Mouse (Mus musculus): ENCODE measurements around the gene Arhgap20.

The Arhgap20 gene

GRCm38 (mm10) chr9:51764921-51765416, at the start of gene Arhgap20:
Gene Arhgap20 (plus strand): TSS chr9:51765337.
- DNase-seq (ENCODE audit: low spot score in 2 of 2), result peak; percentile 83 to 90

DNA sequence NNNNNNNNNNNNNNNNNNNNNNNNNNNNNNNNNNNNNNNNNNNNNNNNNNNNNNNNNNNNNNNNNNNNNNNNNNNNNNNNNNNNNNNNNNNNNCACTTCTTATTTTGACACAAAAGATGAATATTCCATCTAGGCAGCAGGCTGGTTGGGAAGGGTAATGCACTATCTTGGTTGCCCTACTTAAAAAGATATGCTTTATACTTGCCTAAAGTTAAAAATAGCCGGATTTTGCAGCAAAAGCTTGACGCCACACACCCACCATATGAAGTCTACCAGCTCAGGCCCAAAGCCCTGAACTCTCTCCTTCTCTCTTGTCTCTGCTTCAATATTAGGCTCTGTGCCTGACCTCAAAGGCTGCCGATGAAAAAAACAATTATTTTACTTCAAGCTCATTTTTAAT, 46.3 kb upstream of the Arhgap20 start:
- DNase-seq (ENCODE audit: low spot score in 2 of 2), result no peak

DNA sequence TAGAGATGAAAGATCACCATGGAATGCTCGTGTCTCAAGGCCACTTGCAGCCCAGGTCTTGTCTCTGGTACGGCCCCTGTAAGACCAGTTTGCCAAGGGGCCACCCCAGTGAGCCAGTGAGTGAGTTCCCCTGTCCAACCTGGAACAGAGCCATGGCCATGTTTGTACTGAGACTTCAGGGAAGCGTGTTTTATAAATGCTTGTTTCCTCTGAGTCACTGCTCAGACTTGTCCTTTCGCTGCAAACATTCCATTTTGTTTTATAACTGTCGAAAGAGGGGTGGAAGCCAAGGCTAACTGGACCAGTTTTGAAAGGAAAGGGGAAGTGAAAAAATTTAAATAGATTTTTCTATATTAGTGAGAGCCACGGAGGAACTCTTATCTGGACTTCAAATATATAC, 37.2 kb upstream of the Arhgap20 start:
- DNase-seq (ENCODE audit: low spot score in 2 of 2), result no peak

- DNase-seq (ENCODE audit: low spot score in 2 of 2), result no peak
Observed at GRCm38 (mm10) chr9:51735180-51736034, 29.7 kb upstream of the Arhgap20 start.

DNA sequence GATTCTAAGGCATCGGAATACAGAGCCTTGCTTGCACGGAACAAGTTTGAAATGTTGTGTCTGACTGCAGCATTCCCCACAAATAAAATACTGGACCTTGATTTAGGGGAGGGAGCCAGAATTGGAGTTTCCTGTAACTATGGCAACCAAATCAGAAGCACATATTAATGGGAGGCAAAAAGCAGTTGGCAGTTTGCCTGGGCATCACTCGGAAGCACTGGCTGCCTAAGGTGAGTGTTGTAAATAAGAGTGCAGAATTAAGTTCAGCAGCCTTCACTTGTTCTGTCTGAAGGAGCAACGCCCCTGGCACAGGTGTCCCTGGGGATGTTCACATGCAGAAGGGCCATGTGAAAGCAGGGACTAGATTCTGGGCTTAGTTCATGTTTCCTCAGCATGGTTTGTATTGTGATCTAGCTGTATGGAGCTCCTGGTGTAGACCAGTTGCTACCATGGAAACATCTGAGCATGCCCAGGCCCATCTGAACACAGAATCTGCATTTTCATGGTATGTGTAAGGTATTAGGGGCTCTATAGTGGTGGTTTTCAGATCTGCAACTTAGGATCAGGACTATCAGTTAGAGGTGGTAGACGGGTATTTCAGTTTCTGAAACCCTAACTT, 28.3 kb upstream of the Arhgap20 start:
- no peak for DNase-seq (ENCODE audit: low spot score in 2 of 2)

GRCm38 (mm10) chr9:51738349-51738748, 26.8 kb upstream of the Arhgap20 start:
- no peak for DNase-seq (ENCODE audit: low spot score in 2 of 2)

DNA sequence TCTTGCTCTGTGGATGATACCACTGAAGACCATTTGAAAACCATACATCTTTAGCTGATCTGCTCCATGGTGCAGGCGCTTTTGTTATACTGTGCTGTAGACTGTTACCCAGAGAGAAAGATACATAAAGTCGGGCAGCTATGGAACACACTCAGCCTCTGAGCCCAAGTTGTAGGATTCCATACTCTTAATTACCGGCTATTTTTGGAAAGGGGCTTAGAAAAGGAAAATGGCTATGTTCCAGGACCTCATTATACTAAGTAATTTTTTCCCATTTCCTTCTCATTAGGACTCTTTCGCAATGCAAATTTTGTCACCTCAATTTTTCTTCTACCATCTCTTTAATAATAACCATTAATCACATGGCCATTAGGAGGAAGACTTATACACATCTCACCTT, 25.3 kb upstream of the Arhgap20 start:
- DNase-seq (ENCODE audit: low spot score in 2 of 2), result no peak

DNA sequence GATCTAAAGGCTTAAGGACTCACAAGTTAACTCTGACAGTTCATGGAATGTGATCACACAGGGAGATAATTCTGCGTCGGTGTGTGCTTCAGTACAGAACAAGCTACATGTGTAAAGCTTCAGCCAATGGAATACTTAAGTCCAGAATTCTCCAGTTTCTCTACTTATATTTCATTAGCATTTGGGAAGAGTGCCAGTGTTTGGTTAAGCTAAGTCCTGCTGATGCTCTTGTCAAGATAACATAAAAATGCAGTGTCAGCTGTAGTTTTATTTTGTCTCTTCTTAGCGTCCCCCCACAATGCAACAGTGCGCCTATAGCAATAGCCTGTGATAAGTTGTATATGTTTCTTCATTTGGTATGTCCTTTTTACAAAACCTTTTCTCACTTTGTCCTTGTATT, 15.0 kb upstream of the Arhgap20 start:
- DNase-seq (ENCODE audit: low spot score in 2 of 2), result no peak

- DNase-seq (ENCODE audit: low spot score in 2 of 2), result no peak
Observed at GRCm38 (mm10) chr9:51761003-51761402, 4.1 kb upstream of the Arhgap20 start.

- DNase-seq (ENCODE audit: low spot score in 2 of 2), result peak in 1 of 2 experiments; percentile 21
Observed at GRCm38 (mm10) chr9:51764041-51764875, 879 bp upstream of the Arhgap20 start.

- peak; percentile 44 to 68 for DNase-seq (ENCODE audit: low spot score in 2 of 2)
Observed at GRCm38 (mm10) chr9:51765417-51766174, 459 bp downstream of the Arhgap20 start.

GRCm38 (mm10) chr9:51766175-51767062, 1.3 kb downstream of the Arhgap20 start:
- peak; percentile 24 to 27 for DNase-seq (ENCODE audit: low spot score in 2 of 2)

DNA sequence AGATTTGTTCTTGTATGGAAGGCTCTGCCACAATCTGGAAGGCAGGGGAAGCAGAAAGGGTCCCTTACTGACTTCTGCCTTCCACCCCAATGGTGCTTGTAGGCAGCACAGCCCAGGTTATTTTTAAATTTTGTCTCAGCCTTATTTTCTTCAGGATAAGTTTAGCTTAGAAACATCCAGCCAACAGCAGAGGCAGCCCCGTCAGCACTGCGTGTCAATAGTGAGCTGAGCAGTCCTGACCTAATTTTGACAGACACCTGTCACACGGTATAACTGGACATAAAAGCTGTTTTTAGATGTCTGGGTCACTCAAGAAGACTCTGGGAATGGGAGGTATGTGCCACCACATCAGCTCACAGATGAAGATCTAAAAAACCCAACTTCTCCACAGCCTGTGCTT, 9.1 kb downstream of the Arhgap20 start:
- DNase-seq (ENCODE audit: low spot score in 2 of 2), result no peak

DNA sequence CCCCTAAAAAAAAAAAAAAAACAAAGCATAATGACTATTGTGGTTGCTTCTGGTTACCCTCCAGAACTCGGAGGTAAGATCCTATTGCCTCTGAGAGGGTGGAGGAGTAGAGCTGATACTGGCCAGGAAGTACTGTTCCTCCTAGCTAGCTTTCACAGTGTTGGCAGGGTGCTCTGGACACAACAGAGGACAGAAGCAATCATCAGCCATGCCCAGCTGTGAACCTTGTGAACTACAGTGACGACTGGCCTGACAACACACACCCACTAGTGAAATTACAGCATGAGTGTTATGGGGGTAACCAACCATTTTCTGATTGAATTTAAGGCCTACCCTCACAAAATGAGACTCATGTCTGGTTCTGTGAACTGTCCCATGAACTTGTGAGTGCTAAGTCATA, 11.3 kb downstream of the Arhgap20 start:
- DNase-seq (ENCODE audit: low spot score in 2 of 2), result no peak

DNA sequence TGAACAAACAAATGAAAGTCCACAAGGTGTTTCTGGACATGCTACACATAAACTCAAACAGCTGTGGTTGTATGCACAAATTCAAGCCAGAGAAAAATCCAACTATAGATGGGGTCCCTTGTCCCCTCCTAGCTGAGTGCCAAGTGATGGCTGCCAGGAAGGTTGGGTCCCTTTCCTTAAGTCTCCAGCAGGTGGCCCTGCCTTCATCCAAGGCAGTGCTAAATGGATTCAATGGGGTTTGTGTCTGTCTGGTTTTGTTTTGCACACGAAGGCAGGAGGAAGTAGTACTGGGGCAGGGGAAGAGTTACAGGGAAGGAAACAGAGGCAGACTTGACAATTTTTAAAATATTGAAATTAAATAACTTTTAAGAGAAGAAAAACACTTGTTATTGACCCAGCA, 12.0 kb downstream of the Arhgap20 start:
- no peak for DNase-seq (ENCODE audit: low spot score in 2 of 2)

GRCm38 (mm10) chr9:51779232-51779631, 14.1 kb downstream of the Arhgap20 start:
- no peak for DNase-seq (ENCODE audit: low spot score in 2 of 2)

- no peak for DNase-seq (ENCODE audit: low spot score in 2 of 2)
Observed at GRCm38 (mm10) chr9:51781092-51781491, 16.0 kb downstream of the Arhgap20 start.

DNA sequence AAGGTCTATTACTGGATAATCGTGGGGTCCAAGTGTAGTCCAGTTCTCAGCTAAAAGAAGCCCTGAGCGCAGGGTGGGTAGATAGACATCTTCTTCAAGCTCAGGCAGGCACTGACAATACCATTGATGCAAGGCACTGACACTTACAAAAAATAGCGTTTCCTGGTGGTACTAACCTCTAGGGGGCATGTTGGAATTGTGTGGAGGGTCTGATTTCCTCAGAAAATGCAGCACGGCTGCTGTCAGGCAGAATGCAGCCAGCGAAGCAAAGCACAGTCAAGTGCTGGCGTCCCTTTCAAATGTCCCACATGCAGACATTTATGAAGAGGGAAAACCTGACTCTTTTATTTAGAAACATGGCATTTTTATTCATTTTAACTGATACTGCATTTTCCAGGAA, 22.2 kb downstream of the Arhgap20 start:
- DNase-seq (ENCODE audit: low spot score in 2 of 2), result no peak

DNA sequence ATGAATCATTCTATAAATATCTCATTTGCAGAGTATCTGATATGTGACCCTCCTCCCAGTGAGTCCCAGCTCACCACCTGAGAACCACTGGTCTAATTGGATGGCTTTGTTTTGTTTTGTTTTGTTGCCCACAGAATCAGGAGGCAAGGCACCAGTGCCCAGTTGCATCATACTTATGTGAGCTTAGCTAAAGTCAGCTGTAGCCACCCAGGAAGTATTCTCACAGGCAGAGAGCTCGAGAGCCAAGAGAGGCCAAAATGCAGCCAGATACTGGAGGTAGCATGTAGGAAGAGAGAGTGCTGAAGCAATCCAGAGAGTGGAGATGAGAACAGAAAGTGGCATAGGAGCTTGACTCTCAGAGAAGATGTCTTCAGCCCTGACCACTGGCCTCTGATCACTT, 23.3 kb downstream of the Arhgap20 start:
- no peak for DNase-seq (ENCODE audit: low spot score in 2 of 2)

DNA sequence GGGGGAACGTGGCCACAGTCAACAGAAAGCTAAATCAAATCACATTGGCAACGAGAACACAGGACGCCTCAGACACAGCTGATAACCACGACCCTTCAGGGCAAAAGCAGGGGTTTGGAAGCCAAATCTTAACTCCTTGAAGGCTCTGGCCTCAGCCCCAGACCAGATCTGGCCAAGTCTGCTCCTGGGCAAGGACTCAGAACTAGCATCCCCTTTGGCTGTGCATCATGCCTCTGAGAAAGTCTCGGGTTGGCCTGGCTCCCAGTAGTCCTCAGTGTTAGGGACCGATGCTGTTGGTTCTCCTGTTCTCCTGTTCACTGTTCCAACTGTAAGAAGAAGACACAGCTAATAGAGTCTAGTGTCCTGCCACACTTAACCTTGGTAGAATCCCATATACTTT, 30.1 kb downstream of the Arhgap20 start:
- DNase-seq (ENCODE audit: low spot score in 2 of 2), result no peak
